Mouse (Mus musculus) brown adipose tissue, adult 24 weeks (tissue): ENCODE measurements around the gene Gm49392. TPM values are rescaled to one million over a fixed set of nuclear protein-coding genes. Genes with fewer than 3 reads are reported as not detected.

Experiments
- H3K27ac ChIP-seq: fragments of 200-500 bp; replicated peaks from 2 replicates; pipeline ENCODE4 v1.5.1; 2012; ENCODE audit warnings: low read depth, mild to moderate bottlenecking, low read length
- H3K4me1 ChIP-seq: fragments of 200-500 bp; 2 replicates; pipeline ENCODE4 v1.6.1; 2012; ENCODE audit warnings: low read length, mixed read lengths; ENCODE audit not compliant: control insufficient read depth, insufficient read depth, insufficient read length
- H3K4me3 ChIP-seq: fragments of 200-500 bp; 2 replicates; pipeline ENCODE4 v1.5.1; 2012; ENCODE audit warnings: low read depth, mild to moderate bottlenecking, low read length, moderate library complexity; ENCODE audit not compliant: insufficient read depth
- polyA plus RNA-seq: library from polyadenylated mRNA; stranded (reverse); fragments of >200 nt; gene quantifications from 2 replicates; pipeline ENCODE4 v1.2.4, GENCODE M21; 2012; ENCODE audit not compliant: missing spikeins, insufficient read depth, insufficient read length

Gm49392 gene
- polyA plus RNA-seq, 1 experiment: 1.4 TPM

- H3K4me1 ChIP-seq: no peaks in the 10 kb centered on the region
- H3K4me3 ChIP-seq: no peak overlapping the region
- no peak overlapping the region for H3K27ac ChIP-seq
These were observed 76.1 kb downstream of the Gm49392 start for GRCm38 (mm10) chr13:60820486-60821175.

DNA sequence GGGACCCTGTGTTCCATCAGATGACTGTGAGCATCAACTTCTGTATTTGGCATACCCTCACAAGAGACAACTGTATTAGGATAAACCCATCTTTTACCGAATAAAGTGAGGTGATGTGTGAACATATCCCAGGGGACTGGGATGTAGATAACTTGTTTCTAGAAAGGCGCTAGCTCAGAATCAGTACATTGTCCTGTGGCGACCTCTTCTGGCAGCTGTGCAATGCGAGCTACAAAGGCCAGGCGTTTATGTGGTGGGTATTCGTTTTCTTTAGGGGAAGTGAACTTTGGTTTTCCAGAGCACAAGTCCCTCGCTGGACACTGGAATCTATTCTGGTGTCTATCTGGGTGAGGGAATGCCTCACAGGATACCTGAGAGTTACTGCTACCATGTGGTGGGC, 77.2 kb downstream of the Gm49392 start:
- no peak overlapping the region for H3K27ac ChIP-seq
- H3K4me1 ChIP-seq: no peaks in the 10 kb centered on the region; the same call in 1 of the 2 replicates
- H3K4me3 ChIP-seq: no peak overlapping the region

- Histone ChIP-seq H3K4me3 (no peak overlapping the region), H3K4me1 (no peaks in the 10 kb centered on the region; the same call in 1 of the 2 replicates), H3K27ac (no peak overlapping the region)
These were observed 83.0 kb downstream of the Gm49392 start for GRCm38 (mm10) chr13:60813722-60814121.

DNA sequence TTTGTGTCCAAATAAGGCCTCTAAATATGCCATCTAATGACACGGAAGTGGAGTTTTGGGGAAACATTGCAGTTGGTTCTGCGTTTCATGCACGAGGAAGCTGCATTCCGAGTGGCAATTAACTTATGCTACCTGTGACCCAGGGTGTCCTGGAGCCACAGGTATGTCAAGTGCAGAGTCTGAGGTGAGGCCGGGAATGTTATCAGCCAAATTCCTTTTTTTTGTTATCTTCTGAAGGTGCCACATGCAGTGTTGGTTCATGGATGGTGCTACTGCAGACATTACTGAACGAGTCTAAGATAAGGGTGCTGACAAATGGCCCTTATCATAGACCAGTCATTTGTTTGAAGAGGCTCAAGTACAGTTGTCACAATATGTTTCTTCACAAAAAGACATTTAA, 83.9 kb downstream of the Gm49392 start:
- no peaks in the 10 kb centered on the region; the same call in 1 of the 2 replicates for H3K4me1 ChIP-seq
- no peak overlapping the region for H3K4me3 ChIP-seq
- no peak overlapping the region for H3K27ac ChIP-seq

- Histone ChIP-seq H3K4me3 (no peak overlapping the region), H3K27ac (no peak overlapping the region)
These were observed 87.0 kb downstream of the Gm49392 start for GRCm38 (mm10) chr13:60809690-60810089.

GRCm38 (mm10) chr13:60802749-60803148, 93.9 kb downstream of the Gm49392 start, which contains the start of gene Ctsll3:
Gene Ctsll3 (minus strand): TSS chr13:60802849.
- Histone ChIP-seq H3K4me3 (no peak within 1 kb of the TSS), H3K4me1 (no peaks in the 10 kb centered on the region), H3K27ac (no peak within 1 kb of the TSS)

More at GRCm38 (mm10) chr13:60809690-60810089, 87.0 kb downstream of the Gm49392 start:
- H3K4me1 ChIP-seq: no peaks in the 10 kb centered on the region

Other genes starting within 250 kb of the Gm49392 start
- not detected in 2 replicates for gene BC051665, start 110.5 kb downstream of the Gm49392 start, polyA plus RNA-seq
- gene Ctsll3, start 94.0 kb downstream of the Gm49392 start, polyA plus RNA-seq: not detected in 2 replicates
- not detected in 2 replicates for gene 4930486L24Rik, start 32.4 kb downstream of the Gm49392 start, polyA plus RNA-seq
- 9.3 TPM in 1 of 2 replicates, not detected in the other for gene Ctla2b, start 553 bp upstream of the Gm49392 start, polyA plus RNA-seq
- gene Tpbpb, start 8.0 kb upstream of the Gm49392 start, polyA plus RNA-seq: not detected in 2 replicates
- gene Gm49393, start 38.7 kb upstream of the Gm49392 start, polyA plus RNA-seq: 3.6 TPM in 1 of 2 replicates, not detected in the other
- 2.2 and 10.1 TPM in 2 replicates for gene Gm49391, start 39.7 kb upstream of the Gm49392 start, polyA plus RNA-seq
- gene Ctla2a, start 39.7 kb upstream of the Gm49392 start, polyA plus RNA-seq: 21.1 and 47.5 TPM in 2 replicates
- not detected in 2 replicates for gene Tpbpa, start 45.1 kb upstream of the Gm49392 start, polyA plus RNA-seq
- not detected in 2 replicates for gene Ctsj, start 109.1 kb upstream of the Gm49392 start, polyA plus RNA-seq
- not detected in 2 replicates for gene Ctsq, start 143.7 kb upstream of the Gm49392 start, polyA plus RNA-seq